Mouse (Mus musculus) urinary bladder, postnatal 25 days (tissue): ENCODE results near the gene Treml2.
"Not testable (repeated sequence)": the region's sequence is repeated elsewhere in the genome, so short reads cannot be mapped to it uniquely, and the experiment has no call there.

ENCODE experiments used
- DNase-seq: peaks from one replicate; pipeline ENCODE4 v3.0.0; 2022; ENCODE audit warnings: low spot score

Treml2 gene

GRCm38 (mm10) chr17:48293500-48294194 is 5.7 kb upstream of the Treml2 start:
- DNase-seq = no peak

- DNase-seq = no peak
Measured at GRCm38 (mm10) chr17:48299756-48300155, 458 bp downstream of the Treml2 start.

GRCm38 (mm10) chr17:48300199-48300598 is 901 bp downstream of the Treml2 start:
- DNase-seq = no peak

- no peak for DNase-seq
Measured at GRCm38 (mm10) chr17:48300861-48301260, 1.6 kb downstream of the Treml2 start.

GRCm38 (mm10) chr17:48301792-48302191 is 2.5 kb downstream of the Treml2 start:
- DNase-seq = no peak

GRCm38 (mm10) chr17:48312124-48312523 is 12.8 kb downstream of the Treml2 start:
- DNase-seq = no peak

- not testable (repeated sequence) for DNase-seq
Measured at GRCm38 (mm10) chr17:48315905-48316579, 16.7 kb downstream of the Treml2 start, which contains the start of gene B430306N03Rik. TSS of gene B430306N03Rik (plus strand) at chr17:48316141.

- DNase-seq = no peak
Measured at GRCm38 (mm10) chr17:48318686-48319085, 19.4 kb downstream of the Treml2 start.

GRCm38 (mm10) chr17:48321279-48321678 is 22.0 kb downstream of the Treml2 start:
- no peak for DNase-seq

- no peak for DNase-seq
Measured at GRCm38 (mm10) chr17:48323236-48323635, 23.9 kb downstream of the Treml2 start.

GRCm38 (mm10) chr17:48324258-48324657 is 25.0 kb downstream of the Treml2 start:
- DNase-seq = no peak

GRCm38 (mm10) chr17:48325093-48325492 is 25.8 kb downstream of the Treml2 start:
- DNase-seq = no peak

GRCm38 (mm10) chr17:48325638-48326037 is 26.3 kb downstream of the Treml2 start:
- no peak for DNase-seq

- DNase-seq = no peak
Measured at GRCm38 (mm10) chr17:48326656-48327055, 27.4 kb downstream of the Treml2 start.

- DNase-seq = no peak
Measured at GRCm38 (mm10) chr17:48332524-48332923, 33.2 kb downstream of the Treml2 start.

GRCm38 (mm10) chr17:48334186-48334585 is 34.9 kb downstream of the Treml2 start:
- no peak for DNase-seq

- DNase-seq = peak; percentile 76
Measured at GRCm38 (mm10) chr17:48336857-48337256, 37.6 kb downstream of the Treml2 start.

GRCm38 (mm10) chr17:48340267-48340666 is 41.0 kb downstream of the Treml2 start:
- no peak for DNase-seq

GRCm38 (mm10) chr17:48341947-48342346 is 42.6 kb downstream of the Treml2 start:
- DNase-seq = no peak

GRCm38 (mm10) chr17:48343065-48343464 is 43.8 kb downstream of the Treml2 start:
- no peak for DNase-seq

GRCm38 (mm10) chr17:48345824-48346223 is 46.5 kb downstream of the Treml2 start:
- no peak for DNase-seq

- DNase-seq = no peak
Measured at GRCm38 (mm10) chr17:48346231-48346630, 46.9 kb downstream of the Treml2 start, which contains the start of gene Trem2. TSS of gene Trem2 (plus strand) at chr17:48346401.

GRCm38 (mm10) chr17:48346834-48347233 is 47.5 kb downstream of the Treml2 start:
- no peak for DNase-seq
